Mouse (Mus musculus) left cerebral cortex, postnatal 36 days (tissue): Measurements from ENCODE around the gene Sh3gl1. TPM values are rescaled to one million over a fixed set of nuclear protein-coding genes. Genes with fewer than 3 reads are reported as not detected.

Experiments used
- DNase-seq, 2 experiments: peaks; one replicate each; pipeline ENCODE4 v3.0.0; 2021 to 2022; ENCODE audit warnings: low spot score in 2 of 2, mixed read lengths in 1 of 2
- intact Hi-C: fragments of 180-260 bp; cut with DNase I; formaldehyde crosslinking; loops from one replicate; pipeline ENCODE4 v1.15.1; 2025
- total RNA-seq, 2 experiments: library from RNA; stranded (reverse); gene quantifications; 2 replicates each; pipeline ENCODE4 v1.2.3; 2021

Sh3gl1 gene
- total RNA-seq, 2 experiments from 2014 or later, result 39.3 to 45.1 TPM

- intact Hi-C loops, result no loop called here
- no peak for DNase-seq
These were observed 14.1 kb downstream of the Sh3gl1 start for GRCm38 (mm10) chr17:56022131-56022988.

GRCm38 (mm10) chr17:56021161-56021910, 15.1 kb downstream of the Sh3gl1 start:
- intact Hi-C loops, result no loop called here
- peak; percentile 76 to 78 for DNase-seq

- intact Hi-C loops, result no loop called here
- no peak for DNase-seq
These were observed 15.9 kb downstream of the Sh3gl1 start for GRCm38 (mm10) chr17:56020400-56021084.

GRCm38 (mm10) chr17:56018347-56019131, 17.9 kb downstream of the Sh3gl1 start:
- intact Hi-C loops, result no loop called here

GRCm38 (mm10) chr17:56017848-56018247, 18.6 kb downstream of the Sh3gl1 start:
- no peak for DNase-seq
- intact Hi-C loops, result no loop called here

More at GRCm38 (mm10) chr17:56018347-56019131, 17.9 kb downstream of the Sh3gl1 start:
- peak; percentile 64 to 68 for DNase-seq

- intact Hi-C loops, result no loop called here
- no peak for DNase-seq
These were observed 19.3 kb downstream of the Sh3gl1 start for GRCm38 (mm10) chr17:56016793-56017785.

- DNase-seq, result no peak
- intact Hi-C loops, result no loop called here
These were observed 20.1 kb downstream of the Sh3gl1 start for GRCm38 (mm10) chr17:56016382-56016781.

- intact Hi-C loops, result no loop called here
- DNase-seq, result no peak
These were observed 21.1 kb downstream of the Sh3gl1 start for GRCm38 (mm10) chr17:56015293-56015692.

GRCm38 (mm10) chr17:56011441-56011840, 25.0 kb downstream of the Sh3gl1 start:
- no peak for DNase-seq
- intact Hi-C loops, result loop anchor here (5.0 kb wide), 1 partner anchor 34 kb away; no protein-coding TSS in a partner anchor

- peak; percentile 64 to 75 for DNase-seq
- intact Hi-C loops, result loop anchor here (5.0 kb wide), 1 partner anchor 33 kb away; no protein-coding TSS in a partner anchor
These were observed 25.8 kb downstream of the Sh3gl1 start for GRCm38 (mm10) chr17:56010681-56011080.

- DNase-seq, result no peak
- intact Hi-C loops, result loop anchor here (5.0 kb wide), 1 partner anchor 33 kb away; no protein-coding TSS in a partner anchor
These were observed 26.2 kb downstream of the Sh3gl1 start for GRCm38 (mm10) chr17:56010255-56010654.

GRCm38 (mm10) chr17:56009962-56010240, 26.5 kb downstream of the Sh3gl1 start:
- intact Hi-C loops, result loop anchor here (2.0 to 5.0 kb wide), 2 partner anchors 33 to 51 kb away; partner anchors contain the start of gene Yju2
- no peak for DNase-seq

- intact Hi-C loops, result loop anchor here (2.0 kb wide), 1 partner anchor 51 kb away; the partner anchor contains the start of gene Yju2
- peak; percentile 92 to 93 for DNase-seq
These were observed 27.1 kb downstream of the Sh3gl1 start for GRCm38 (mm10) chr17:56009088-56009961.

- intact Hi-C loops, result loop anchor here (2.0 kb wide), 1 partner anchor 50 kb away; the partner anchor contains the start of gene Yju2
- peak; percentile 91 to 93 for DNase-seq
These were observed 27.9 kb downstream of the Sh3gl1 start for GRCm38 (mm10) chr17:56008356-56009087.

GRCm38 (mm10) chr17:56007444-56008355, 28.7 kb downstream of the Sh3gl1 start:
- DNase-seq, result no peak
- intact Hi-C loops, result loop anchor here (2.0 kb wide), 1 partner anchor 49 kb away; the partner anchor contains the start of gene Yju2
